Mouse (Mus musculus) hindbrain, embryonic 11.5 days (tissue): Measurements from ENCODE around the gene Tmem219. TPM values are rescaled to one million over a fixed set of nuclear protein-coding genes. Genes with fewer than 3 reads are reported as not detected.
"Not testable (repeated sequence)": the region's sequence is repeated elsewhere in the genome, so short reads cannot be mapped to it uniquely, and the experiment has no call there.

ENCODE experiments used
- ATAC-seq: fragments of 200-750 bp; cut with Nextera tagmentation; 2 replicates; pipeline ENCODE4 v1.8.0; 2017; ENCODE audit warnings: mild to moderate bottlenecking, moderate TSS enrichment, moderate library complexity; ENCODE audit not compliant: low FRiP score
- DNase-seq: peaks from one replicate; pipeline ENCODE4 v3.0.0-alpha.2; 2015; ENCODE audit warnings: low spot score
- H3K27ac ChIP-seq: fragments of 300-500 bp; sonication (generic); 2 replicates; pipeline ENCODE4 v1.5.1; 2014; ENCODE audit warnings: mild to moderate bottlenecking, low read depth, low read length
- H3K27me3 ChIP-seq: fragments of 300-500 bp; sonication (generic); 2 replicates; pipeline ENCODE4 v1.6.1; 2014; ENCODE audit warnings: mild to moderate bottlenecking, low read length, moderate library complexity, mixed read lengths; ENCODE audit not compliant: control insufficient read depth, insufficient read depth
- H3K36me3 ChIP-seq: fragments of 300-500 bp; sonication (generic); 2 replicates; pipeline ENCODE4 v1.6.1; 2014; ENCODE audit warnings: mild to moderate bottlenecking, low read length, moderate library complexity, mixed read lengths; ENCODE audit not compliant: control insufficient read depth, insufficient read depth
- H3K4me1 ChIP-seq: fragments of 300-500 bp; sonication (generic); replicated peaks from 2 replicates; pipeline ENCODE4 v1.6.1; 2014; ENCODE audit warnings: low read length, mixed read lengths; ENCODE audit not compliant: control insufficient read depth, insufficient read depth
- H3K4me2 ChIP-seq: fragments of 300-500 bp; sonication (generic); replicated peaks from 2 replicates; pipeline ENCODE4 v1.6.1; 2014; ENCODE audit warnings: mild to moderate bottlenecking, low read depth, low read length
- H3K4me3 ChIP-seq: fragments of 300-500 bp; sonication (generic); 2 replicates; pipeline ENCODE4 v1.5.1; 2014; ENCODE audit warnings: low read depth, low read length
- H3K9ac ChIP-seq: fragments of 300-500 bp; sonication (generic); 2 replicates; pipeline ENCODE4 v1.6.1; 2014; ENCODE audit warnings: low read depth, low read length
- H3K9me3 ChIP-seq: fragments of 300-500 bp; sonication (generic); 2 replicates; pipeline ENCODE4 v1.6.1; 2016; ENCODE audit warnings: low read length; ENCODE audit not compliant: control insufficient read depth
- WGBS: fragments of 180-500 bp; shearing (Covaris S2); extraction: QIAGEN DNeasy Blood & Tissue Kit; methylation state at CpG from one replicate; pipeline ENCODE4 v1.1.7; 2014; 5-methylcytosine and 5-hydroxymethylcytosine counted together
- polyA plus RNA-seq: library from polyadenylated mRNA; unstranded; fragments of >200 nt; fragmentation: Nextera tagmentation; extraction: Ambion mirVana; gene quantifications from 2 replicates; pipeline ENCODE4 v1.2.1, GENCODE M21; 2014

Tmem219 gene
- polyA plus RNA-seq, 1 experiment from 2014 or later: 28.6 TPM

- Histone ChIP-seq H3K27ac (no peak overlapping the region), H3K4me2 (no peak overlapping the region), H3K9me3 (no peaks in the 10 kb centered on the region), H3K36me3 (no peaks in the 10 kb centered on the region), H3K4me3 (no peak overlapping the region), H3K4me1 (no peaks in the 10 kb centered on the region), H3K27me3 (no peaks in the 10 kb centered on the region), H3K9ac (no peak overlapping the region)
- ATAC-seq: no peak
- WGBS: 75% methylated on average over 3 of the region's 3 CpGs
- no peak for DNase-seq
These were observed 17.1 kb downstream of the Tmem219 start for GRCm38 (mm10) chr7:126905590-126905989.

GRCm38 (mm10) chr7:126899781-126900180, 22.9 kb downstream of the Tmem219 start:
- H3K9ac ChIP-seq, H3K27me3 ChIP-seq, H3K36me3 ChIP-seq, H3K4me3 ChIP-seq, DNase-seq, H3K4me2 ChIP-seq, H3K4me1 ChIP-seq, H3K9me3 ChIP-seq, ATAC-seq, H3K27ac ChIP-seq: not testable (repeated sequence)
- 93% methylated on average over 7 of the region's 9 CpGs for WGBS

- H3K9me3 ChIP-seq: no peaks in the 10 kb centered on the region
- WGBS: 12% methylated on average over 37 of the region's 37 CpGs
- peak overlapping the region; percentile 56; the same call in 1 of the 2 replicates for H3K27ac ChIP-seq
- H3K4me2 ChIP-seq: peak overlapping the region; percentile 58
- H3K27me3 ChIP-seq: no peaks in the 10 kb centered on the region
- ATAC-seq: peak; percentile 91
- peak overlapping the region; percentile 51 for H3K4me3 ChIP-seq
- H3K9ac ChIP-seq: peak overlapping the region; percentile 74
- 0 out of 2 replicates have a peak, but pooled peaks cover 3% of the 10 kb centered on the region for H3K4me1 ChIP-seq
- DNase-seq: peak; percentile 97
- H3K36me3 ChIP-seq: no peaks in the 10 kb centered on the region
These were observed 24.4 kb downstream of the Tmem219 start for GRCm38 (mm10) chr7:126898102-126898990.

GRCm38 (mm10) chr7:126897390-126898101, 25.2 kb downstream of the Tmem219 start:
- Histone ChIP-seq H3K4me1 (0 out of 2 replicates have a peak, but pooled peaks cover 3% of the 10 kb centered on the region), H3K9me3 (no peaks in the 10 kb centered on the region), H3K4me2 (peak overlapping the region; percentile 58), H3K27me3 (no peaks in the 10 kb centered on the region), H3K9ac (peak overlapping the region; percentile 74), H3K4me3 (peak overlapping the region; percentile 51), H3K36me3 (no peaks in the 10 kb centered on the region), H3K27ac (peak overlapping the region; percentile 56; the same call in 1 of the 2 replicates)
- WGBS: 27% methylated on average over 16 of the region's 16 CpGs
- ATAC-seq: peak; percentile 14; the same call in 1 of the 2 replicates
- no peak for DNase-seq

GRCm38 (mm10) chr7:126896912-126897311, 25.8 kb downstream of the Tmem219 start:
- Histone ChIP-seq H3K9ac (no peak overlapping the region), H3K4me1 (0 out of 2 replicates have a peak, but pooled peaks cover 3% of the 10 kb centered on the region), H3K27ac (no peak overlapping the region), H3K4me3 (no peak overlapping the region), H3K4me2 (no peak overlapping the region), H3K9me3 (no peaks in the 10 kb centered on the region), H3K27me3 (no peaks in the 10 kb centered on the region), H3K36me3 (no peaks in the 10 kb centered on the region)
- DNase-seq (no peak), ATAC-seq (no peak)
- WGBS: 81% methylated on average over 5 of the region's 5 CpGs

GRCm38 (mm10) chr7:126888852-126889251, 33.9 kb downstream of the Tmem219 start:
- ATAC-seq (no peak), DNase-seq (no peak)
- Histone ChIP-seq H3K9ac (no peak overlapping the region), H3K4me1 (no peaks in the 10 kb centered on the region), H3K36me3 (0 out of 2 replicates have a peak, but pooled peaks cover 3% of the 10 kb centered on the region), H3K4me2 (no peak overlapping the region; the same call in 1 of the 2 replicates), H3K9me3 (no peaks in the 10 kb centered on the region), H3K4me3 (no peak overlapping the region), H3K27me3 (no peaks in the 10 kb centered on the region), H3K27ac (no peak overlapping the region)
- 67% methylated on average over 7 of the region's 7 CpGs for WGBS

GRCm38 (mm10) chr7:126887281-126887680, 35.4 kb downstream of the Tmem219 start:
- no peak for ATAC-seq
- no peak for DNase-seq
- Histone ChIP-seq H3K9me3 (no peaks in the 10 kb centered on the region), H3K4me3 (no peak overlapping the region), H3K9ac (no peak overlapping the region), H3K4me2 (no peak overlapping the region), H3K36me3 (0 out of 2 replicates have a peak, but pooled peaks cover 3% of the 10 kb centered on the region), H3K4me1 (0 out of 2 replicates have a peak, but pooled peaks cover 3% of the 10 kb centered on the region), H3K27ac (no peak overlapping the region), H3K27me3 (no peaks in the 10 kb centered on the region)
- 88% methylated on average over 5 of the region's 5 CpGs for WGBS

- peaks cover 4% of the 10 kb centered on the region; the same call in 1 of the 2 replicates for H3K36me3 ChIP-seq
- no peaks in the 10 kb centered on the region for H3K27me3 ChIP-seq
- peak within 1 kb of the TSS; percentile 80 for H3K4me3 ChIP-seq
- peak; percentile 99 for DNase-seq
- H3K9me3 ChIP-seq: no peaks in the 10 kb centered on the region
- peak within 1 kb of the TSS; percentile 71 for H3K9ac ChIP-seq
- under 1% methylated on average over 56 of the region's 56 CpGs for WGBS
- peaks cover 5% of the 10 kb centered on the region; the same call in 1 of the 2 replicates for H3K4me1 ChIP-seq
- peak; percentile 97 for ATAC-seq
- H3K4me2 ChIP-seq: peak within 1 kb of the TSS; percentile 95
- H3K27ac ChIP-seq: peak within 1 kb of the TSS; percentile 86
These were observed 38.2 kb downstream of the Tmem219 start, which contains the start of gene Taok2 for GRCm38 (mm10) chr7:126884286-126885164. TSS of gene Taok2 (minus strand) at chr7:126884703.
